Mouse (Mus musculus): ENCODE results near the gene BC035044. TPM values are rescaled to one million over a fixed set of nuclear protein-coding genes. Genes with fewer than 3 reads are reported as not detected.
"Not testable (repeated sequence)": the region's sequence is repeated elsewhere in the genome, so short reads cannot be mapped to it uniquely, and the experiment has no call there.

BC035044 gene
- total RNA-seq (2021), result 1 to 10 TPM in 1 of 2 experiments, under 1 TPM in 1; 0.67 to 1.7 TPM
- long read RNA-seq, experiment 1, partial matches to known transcripts, result 0 of 1 reads
- long read RNA-seq, experiment 1, other reads (novel, unspliced or antisense), result 0 of 1 reads
- long read RNA-seq, experiment 2, result 0 reads

GRCm38 (mm10) chr6:128890948-128891355 is at the start of gene BC035044:
Gene BC035044 (minus strand): TSS chr6:128891126.
- DNase-seq (ENCODE audit: low spot score in 2 of 2), result no peak

- DNase-seq (ENCODE audit: low spot score in 2 of 2), result not testable (repeated sequence)
These were observed 45.2 kb upstream of the BC035044 start for GRCm38 (mm10) chr6:128935889-128936665.

GRCm38 (mm10) chr6:128934081-128934480 is 43.2 kb upstream of the BC035044 start, which contains the start of gene Clec2g:
Gene Clec2g (plus strand): TSS chr6:128934381.
- DNase-seq (ENCODE audit: low spot score in 2 of 2), result not testable (repeated sequence)

GRCm38 (mm10) chr6:128933050-128933449 is 42.1 kb upstream of the BC035044 start:
- no peak for DNase-seq (ENCODE audit: low spot score in 2 of 2)

GRCm38 (mm10) chr6:128917322-128917721 is 26.4 kb upstream of the BC035044 start:
- no peak for DNase-seq (ENCODE audit: low spot score in 2 of 2)

GRCm38 (mm10) chr6:128913598-128914254 is 22.8 kb upstream of the BC035044 start:
- DNase-seq (ENCODE audit: low spot score in 2 of 2), result no peak

GRCm38 (mm10) chr6:128900796-128901552 is 10.0 kb upstream of the BC035044 start:
- DNase-seq (ENCODE audit: low spot score in 2 of 2), result not testable (repeated sequence)

GRCm38 (mm10) chr6:128900044-128900443 is 9.1 kb upstream of the BC035044 start:
- DNase-seq (ENCODE audit: low spot score in 2 of 2), result no peak

- DNase-seq (ENCODE audit: low spot score in 2 of 2), result no peak
These were observed 4.6 kb upstream of the BC035044 start for GRCm38 (mm10) chr6:128895404-128896001.

GRCm38 (mm10) chr6:128888834-128889233 is 2.1 kb downstream of the BC035044 start:
- no peak for DNase-seq (ENCODE audit: low spot score in 2 of 2)

GRCm38 (mm10) chr6:128887091-128887790 is 3.7 kb downstream of the BC035044 start, which contains the start of gene Clec2i:
Gene Clec2i (plus strand): TSS chr6:128887588.
- DNase-seq (ENCODE audit: low spot score in 2 of 2), result not testable (repeated sequence)

- no peak for DNase-seq (ENCODE audit: low spot score in 2 of 2)
These were observed 18.9 kb downstream of the BC035044 start for GRCm38 (mm10) chr6:128871910-128872610.

GRCm38 (mm10) chr6:128868861-128869260 is 22.1 kb downstream of the BC035044 start:
- DNase-seq (ENCODE audit: low spot score in 2 of 2), result no peak

- no peak for DNase-seq (ENCODE audit: low spot score in 2 of 2)
These were observed 33.0 kb downstream of the BC035044 start for GRCm38 (mm10) chr6:128857976-128858375.

- DNase-seq (ENCODE audit: low spot score in 2 of 2), result no peak
These were observed 34.7 kb downstream of the BC035044 start for GRCm38 (mm10) chr6:128856250-128856649.

GRCm38 (mm10) chr6:128855477-128855876 is 35.4 kb downstream of the BC035044 start:
- no peak for DNase-seq (ENCODE audit: low spot score in 2 of 2)

GRCm38 (mm10) chr6:128854895-128855294 is 36.0 kb downstream of the BC035044 start:
- no peak for DNase-seq (ENCODE audit: low spot score in 2 of 2)

- DNase-seq (ENCODE audit: low spot score in 2 of 2), result peak in 1 of 2 experiments; percentile 48
These were observed 36.7 kb downstream of the BC035044 start for GRCm38 (mm10) chr6:128854024-128854820.

- no peak for DNase-seq (ENCODE audit: low spot score in 2 of 2)
These were observed 38.2 kb downstream of the BC035044 start for GRCm38 (mm10) chr6:128852766-128853165.

Data from adrenal gland, postnatal 4 days (tissue).